Mouse (Mus musculus): ENCODE measurements at regions not wholly inside any gene's neighbourhood (a gene's known extent, or its start where the extent isn't known, plus 50 kb on each side); places are given as distances from the start of the nearest gene placed in this dataset.

DNA sequence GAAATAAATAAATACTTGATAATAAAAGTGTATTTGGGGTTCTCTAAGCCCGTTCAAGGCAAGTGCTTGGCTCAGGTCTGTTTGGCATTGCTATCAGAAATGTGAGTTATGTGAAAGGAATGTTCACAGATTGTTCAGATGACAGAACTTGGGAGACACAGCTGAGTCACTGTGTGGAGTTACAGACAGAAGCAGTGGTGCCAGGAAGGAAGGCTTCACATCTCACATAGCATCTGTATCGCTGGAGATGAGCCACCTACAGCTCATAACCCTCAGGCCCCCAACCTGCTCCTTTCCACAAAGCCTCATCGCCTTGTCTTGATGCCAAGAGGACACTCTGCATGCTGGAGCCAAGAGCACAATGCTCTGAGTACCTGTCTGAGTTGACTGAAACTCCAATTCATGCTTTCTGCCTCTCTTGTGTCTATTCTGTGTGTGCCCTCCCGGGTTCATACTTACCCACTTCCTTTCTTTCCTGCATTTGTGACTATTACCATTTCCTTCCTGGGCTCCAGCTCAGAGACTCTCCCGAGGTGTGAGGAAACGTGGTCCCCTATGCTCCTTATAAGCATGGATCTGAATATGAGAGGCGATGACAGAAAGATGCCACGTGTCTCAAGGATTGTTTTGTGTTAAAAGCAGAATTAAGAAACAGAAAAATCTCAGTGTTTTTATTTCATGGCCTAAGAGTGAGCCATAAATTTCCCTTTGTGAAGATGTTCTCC lies 79.6 kb downstream of the Cd24a start:
- TF ChIP-seq CTCF (IDR thresholded peaks at IDR 0.05) = no peak
- no peak for DNase-seq (ENCODE audit: low spot score)
- Histone ChIP-seq H3K4me1 (ENCODE audit: insufficient read depth, low read length) (no peaks in the 10 kb centered on the region; the same call in 1 of the 2 replicates), H3K4me3 (ENCODE audit: low read depth, low read length) (no peak overlapping the region), H3K27me3 (ENCODE audit: insufficient read depth, low read length) (no peaks in the 10 kb centered on the region), H3K27ac (ENCODE audit: low read depth, low read length) (no peak overlapping the region), H3K9ac (replicated peaks; ENCODE audit: low read length, poor library complexity, severe bottlenecking) (no peak overlapping the region), H3K9me3 (ENCODE audit: low read length) (no peaks in the 10 kb centered on the region), H3K4me2 (ENCODE audit: low read depth, low read length, poor library complexity, severe bottlenecking) (no peak overlapping the region), H3K36me3 (ENCODE audit: insufficient read depth, low read length) (no peaks in the 10 kb centered on the region)
- ATAC-seq (ENCODE audit: low FRiP score) = no peak
- 86% methylated on average over 8 of the region's 8 CpGs for WGBS

DNA sequence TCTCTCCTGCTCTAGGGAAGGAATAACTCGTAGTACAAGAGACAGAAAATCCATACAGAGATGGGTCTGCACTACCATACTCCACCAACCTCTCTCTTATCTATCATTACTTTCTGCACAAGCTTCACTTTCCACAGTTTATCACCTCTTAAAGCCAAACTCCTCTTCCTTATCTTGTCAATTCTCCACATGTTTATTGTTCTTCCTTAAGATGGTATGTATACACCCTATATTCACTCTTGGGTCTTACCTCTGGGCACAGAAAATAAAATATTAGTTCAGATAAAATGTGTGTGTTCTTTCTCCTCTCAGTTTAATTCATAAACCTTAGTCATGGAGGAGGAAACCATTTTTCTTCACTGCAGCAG lies 80.1 kb downstream of the Cd24a start:
- H3K4me1 ChIP-seq (ENCODE audit: insufficient read depth, low read length) = no peaks in the 10 kb centered on the region; the same call in 1 of the 2 replicates
- H3K9me3 ChIP-seq (ENCODE audit: low read length) = no peaks in the 10 kb centered on the region
- 81% methylated on average over 1 of the region's 1 CpGs for WGBS
- no peak overlapping the region for H3K27ac ChIP-seq (ENCODE audit: low read depth, low read length)
- H3K27me3 ChIP-seq (ENCODE audit: insufficient read depth, low read length) = no peaks in the 10 kb centered on the region
- H3K4me2 ChIP-seq (ENCODE audit: low read depth, low read length, poor library complexity, severe bottlenecking) = no peak overlapping the region
- H3K9ac ChIP-seq (replicated peaks; ENCODE audit: low read length, poor library complexity, severe bottlenecking) = no peak overlapping the region
- no peak for TF ChIP-seq CTCF (IDR thresholded peaks at IDR 0.05)
- DNase-seq (ENCODE audit: low spot score) (no peak), ATAC-seq (ENCODE audit: low FRiP score) (no peak)
- H3K36me3 ChIP-seq (ENCODE audit: insufficient read depth, low read length) = no peaks in the 10 kb centered on the region
- H3K4me3 ChIP-seq (ENCODE audit: low read depth, low read length) = no peak overlapping the region

DNA sequence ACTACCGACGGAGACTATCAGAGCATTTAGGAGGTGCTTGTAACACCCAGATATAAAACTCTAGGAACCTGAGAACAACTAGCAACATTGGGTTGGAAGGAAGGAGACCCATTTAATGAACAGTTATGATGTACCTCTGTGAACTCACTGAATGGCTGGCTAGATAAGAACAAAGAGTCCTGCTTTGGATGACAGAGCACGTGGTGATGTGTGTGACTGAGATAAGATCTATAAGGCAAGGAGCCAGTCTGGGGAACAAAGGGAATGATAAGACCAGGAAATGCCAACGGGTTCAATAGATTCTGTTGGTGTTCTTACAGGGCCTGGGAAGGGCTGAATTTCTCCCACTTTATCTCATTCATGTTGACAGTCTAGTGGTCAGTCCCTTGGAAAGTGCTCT lies 86.8 kb downstream of the Cd24a start:
- WGBS = 79% methylated on average over 4 of the region's 4 CpGs
- ATAC-seq (ENCODE audit: low FRiP score) = no peak
- no peaks in the 10 kb centered on the region for H3K27me3 ChIP-seq (ENCODE audit: insufficient read depth, low read length)

DNA sequence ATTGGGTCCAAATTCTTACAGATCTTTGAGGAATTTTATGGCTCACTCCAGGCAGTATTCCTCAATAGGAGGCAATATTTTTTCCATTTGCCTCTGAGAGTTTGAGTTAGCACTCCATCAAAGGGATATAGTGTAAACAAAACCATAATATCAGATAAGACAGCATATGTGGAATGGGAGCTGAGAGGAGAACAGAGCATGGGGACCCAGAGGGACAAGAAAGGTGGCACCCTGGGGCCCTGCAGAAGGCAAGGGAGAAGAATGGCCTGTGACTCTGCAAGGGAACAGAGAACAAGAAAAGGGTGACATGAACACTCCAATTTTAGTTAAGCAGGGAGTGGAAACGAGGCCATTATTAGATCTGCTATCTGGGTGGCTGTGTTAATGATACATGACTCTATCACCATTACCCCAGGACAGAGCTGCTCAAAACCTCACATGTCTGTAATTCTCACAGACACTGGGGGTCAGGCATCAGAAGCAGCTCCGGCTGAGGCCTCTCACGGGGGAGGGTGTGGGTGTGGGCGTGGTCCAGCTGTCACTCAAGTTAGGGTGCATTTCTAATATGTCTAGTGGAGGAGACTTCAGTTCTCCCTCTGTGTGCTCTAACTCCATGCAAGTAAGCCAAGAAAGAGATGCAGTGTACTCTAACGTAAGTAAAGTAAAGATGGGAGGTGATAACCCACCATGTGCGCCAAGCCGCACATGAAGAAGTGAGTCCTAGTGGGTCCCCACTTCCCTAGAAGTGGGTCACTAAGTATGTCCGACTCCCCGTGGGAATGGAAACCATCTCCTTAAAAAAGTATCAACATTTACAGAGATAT lies 88.4 kb downstream of the Cd24a start:
- ATAC-seq (ENCODE audit: low FRiP score) (no peak), DNase-seq (ENCODE audit: low spot score) (no peak)
- Histone ChIP-seq H3K27ac (ENCODE audit: low read depth, low read length) (no peak overlapping the region), H3K4me2 (ENCODE audit: low read depth, low read length, poor library complexity, severe bottlenecking) (no peak overlapping the region), H3K36me3 (ENCODE audit: insufficient read depth, low read length) (no peaks in the 10 kb centered on the region), H3K4me3 (ENCODE audit: low read depth, low read length) (no peak overlapping the region), H3K27me3 (ENCODE audit: insufficient read depth, low read length) (no peaks in the 10 kb centered on the region), H3K9me3 (ENCODE audit: low read length) (no peaks in the 10 kb centered on the region), H3K4me1 (ENCODE audit: insufficient read depth, low read length) (no peaks in the 10 kb centered on the region), H3K9ac (replicated peaks; ENCODE audit: low read length, poor library complexity, severe bottlenecking) (no peak overlapping the region)
- no peak for TF ChIP-seq CTCF (IDR thresholded peaks at IDR 0.05)
- WGBS = 68% methylated on average over 9 of the region's 9 CpGs

More for the DNA sequence above, 86.8 kb downstream of the Cd24a start:
- no peaks in the 10 kb centered on the region for H3K36me3 ChIP-seq (ENCODE audit: insufficient read depth, low read length)
- DNase-seq (ENCODE audit: low spot score) = no peak
- no peaks in the 10 kb centered on the region for H3K4me1 ChIP-seq (ENCODE audit: insufficient read depth, low read length)
- H3K9ac ChIP-seq (replicated peaks; ENCODE audit: low read length, poor library complexity, severe bottlenecking) = no peak overlapping the region
- no peak overlapping the region for H3K4me2 ChIP-seq (ENCODE audit: low read depth, low read length, poor library complexity, severe bottlenecking)
- no peak for TF ChIP-seq CTCF (IDR thresholded peaks at IDR 0.05)
- H3K4me3 ChIP-seq (ENCODE audit: low read depth, low read length) = no peak overlapping the region
- no peak overlapping the region for H3K27ac ChIP-seq (ENCODE audit: low read depth, low read length)
- no peaks in the 10 kb centered on the region for H3K9me3 ChIP-seq (ENCODE audit: low read length)

DNA sequence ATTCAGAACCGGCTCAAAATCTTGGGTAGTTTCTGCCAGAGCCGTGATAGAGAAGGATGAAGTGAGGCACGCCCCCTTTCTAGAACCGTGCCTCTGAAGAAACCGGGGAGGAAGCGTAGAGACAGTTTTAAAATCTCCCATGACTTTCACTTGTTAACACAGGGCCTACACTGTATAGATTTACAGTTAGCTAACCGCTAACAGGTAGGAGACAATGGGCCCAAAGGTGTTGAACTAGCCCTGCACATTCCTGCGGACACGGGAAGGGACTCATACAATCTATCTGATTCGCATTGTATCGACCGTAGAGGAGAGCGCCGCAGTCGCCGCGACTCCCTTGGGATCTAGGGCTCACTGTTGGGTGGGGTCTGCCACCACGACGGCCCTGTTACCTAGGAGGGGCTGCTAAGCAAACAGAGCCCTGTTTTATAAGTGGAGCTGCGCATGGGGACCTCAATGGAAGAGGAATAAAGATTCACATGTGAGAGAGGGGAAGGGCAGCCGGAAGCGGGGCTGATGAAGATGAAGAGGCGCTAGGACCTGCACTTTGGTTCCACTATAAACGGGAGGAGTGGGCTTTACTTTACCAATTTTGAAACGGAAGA lies 89.1 kb downstream of the Cd24a start:
- no peak for TF ChIP-seq CTCF (IDR thresholded peaks at IDR 0.05)
- WGBS = 54% methylated on average over 25 of the region's 25 CpGs
- ATAC-seq (ENCODE audit: low FRiP score) = no peak

More for the DNA sequence above, 89.1 kb downstream of the Cd24a start:
- Histone ChIP-seq H3K4me2 (ENCODE audit: low read depth, low read length, poor library complexity, severe bottlenecking) (0 out of 2 replicates have a peak overlapping the region, but pooled peaks have one; percentile 15), H3K9me3 (ENCODE audit: low read length) (no peaks in the 10 kb centered on the region), H3K4me3 (ENCODE audit: low read depth, low read length) (no peak overlapping the region), H3K27me3 (ENCODE audit: insufficient read depth, low read length) (no peaks in the 10 kb centered on the region), H3K27ac (ENCODE audit: low read depth, low read length) (no peak overlapping the region), H3K9ac (replicated peaks; ENCODE audit: low read length, poor library complexity, severe bottlenecking) (no peak overlapping the region), H3K36me3 (ENCODE audit: insufficient read depth, low read length) (no peaks in the 10 kb centered on the region), H3K4me1 (ENCODE audit: insufficient read depth, low read length) (no peaks in the 10 kb centered on the region)
- DNase-seq (ENCODE audit: low spot score) = no peak

Data from midbrain, postnatal 0 days (tissue).